Mouse (Mus musculus) limb, embryonic 10.5 days (tissue): Measurements from ENCODE around the gene Gm17374. TPM values are rescaled to one million over a fixed set of nuclear protein-coding genes. Genes with fewer than 3 reads are reported as not detected.
"Not testable (repeated sequence)": the region's sequence is repeated elsewhere in the genome, so short reads cannot be mapped to it uniquely, and the experiment has no call there.

ENCODE experiments used
- DNase-seq: peaks from one replicate; pipeline ENCODE4 v3.0.0-alpha.2; 2017; ENCODE audit warnings: low spot score
- H3K27ac ChIP-seq: fragments of 300-500 bp; sonication (generic); 2 replicates; pipeline ENCODE4 v1.5.1; 2016; ENCODE audit warnings: mild to moderate bottlenecking
- H3K27me3 ChIP-seq: fragments of 300-500 bp; sonication (generic); 2 replicates; pipeline ENCODE4 v1.6.1; 2016; ENCODE audit warnings: low read depth, mild to moderate bottlenecking; ENCODE audit not compliant: poor library complexity, severe bottlenecking
- H3K36me3 ChIP-seq: fragments of 300-500 bp; sonication (generic); 2 replicates; pipeline ENCODE4 v1.6.1; 2016; ENCODE audit warnings: mild to moderate bottlenecking, moderate library complexity
- H3K4me1 ChIP-seq: fragments of 300-500 bp; sonication (generic); 2 replicates; pipeline ENCODE4 v1.6.1; 2016
- H3K4me3 ChIP-seq: fragments of 300-500 bp; sonication (generic); 2 replicates; pipeline ENCODE4 v1.5.1; 2016; ENCODE audit warnings: mild to moderate bottlenecking, moderate library complexity
- H3K9me3 ChIP-seq: fragments of 300-500 bp; sonication (generic); replicated peaks from 2 replicates; pipeline ENCODE4 v1.6.1; 2016; ENCODE audit warnings: mild to moderate bottlenecking
- WGBS: fragments of 180-500 bp; shearing (Covaris S2); methylation state at CpG from one replicate; pipeline ENCODE4 v1.1.7; 2016; 5-methylcytosine and 5-hydroxymethylcytosine counted together
- polyA plus RNA-seq: library from polyadenylated mRNA; unstranded; fragments of >200 nt; fragmentation: Nextera tagmentation; extraction: Ambion mirVana; gene quantifications from 2 replicates; pipeline ENCODE4 v1.2.1, GENCODE M21; 2016

The Gm17374 gene
- not detected in 2 replicates for polyA plus RNA-seq

DNA sequence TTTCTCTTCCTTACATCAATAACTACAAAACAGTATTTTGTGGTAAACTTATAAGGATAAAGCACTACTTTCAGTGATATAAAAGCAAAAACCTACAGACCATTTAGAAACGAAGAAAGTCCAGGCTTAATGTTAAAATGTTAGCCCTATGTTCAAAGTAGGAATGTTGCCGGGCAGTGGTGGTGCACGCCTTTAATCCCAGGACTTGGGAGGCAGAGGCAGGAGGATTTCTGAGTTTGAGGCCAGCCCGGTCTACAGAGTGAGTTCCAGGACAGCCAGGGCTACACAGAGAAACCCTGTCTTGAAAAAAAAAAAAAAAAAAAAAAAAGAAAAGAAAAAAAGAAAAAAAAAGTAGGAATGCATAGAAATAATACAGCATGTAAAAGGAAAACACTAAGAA, at the start of gene Gm17374:
Gene Gm17374 (plus strand): TSS at position 301 of the 400 bp plus-strand sequence.
- not testable (repeated sequence) for H3K4me1 ChIP-seq, H3K4me3 ChIP-seq, H3K9me3 ChIP-seq, H3K27ac ChIP-seq, H3K27me3 ChIP-seq, DNase-seq
- H3K36me3 ChIP-seq: peaks cover 84% of the 10 kb centered on the region
- 89% methylated on average over 4 of the region's 4 CpGs for WGBS

DNA sequence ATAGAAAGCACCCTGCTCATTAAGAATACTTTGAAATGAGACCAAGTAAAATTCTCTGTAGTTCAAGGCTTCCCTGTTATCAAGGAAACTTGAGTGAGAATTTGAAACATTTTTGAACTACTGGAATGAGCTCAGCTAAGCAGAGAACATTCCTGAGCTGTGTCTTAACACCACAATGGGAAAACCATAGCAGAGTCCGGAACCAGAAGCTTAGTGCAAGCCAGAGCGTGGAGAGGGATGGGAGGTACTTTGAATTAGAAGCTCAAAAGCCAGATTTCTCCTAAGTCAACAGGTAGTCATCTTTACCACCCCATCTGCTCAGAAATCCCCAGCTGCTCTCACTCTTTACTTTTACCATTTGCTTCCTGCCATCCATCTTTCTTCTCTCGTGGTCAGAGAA, 46.9 kb upstream of the Gm17374 start:
- 61% methylated on average over 3 of the region's 3 CpGs for WGBS
- Histone ChIP-seq H3K4me3 (no peak overlapping the region), H3K27ac (no peak overlapping the region), H3K36me3 (no peaks in the 10 kb centered on the region), H3K9me3 (no peaks in the 10 kb centered on the region), H3K4me1 (no peaks in the 10 kb centered on the region), H3K27me3 (no peaks in the 10 kb centered on the region)
- no peak for DNase-seq

DNA sequence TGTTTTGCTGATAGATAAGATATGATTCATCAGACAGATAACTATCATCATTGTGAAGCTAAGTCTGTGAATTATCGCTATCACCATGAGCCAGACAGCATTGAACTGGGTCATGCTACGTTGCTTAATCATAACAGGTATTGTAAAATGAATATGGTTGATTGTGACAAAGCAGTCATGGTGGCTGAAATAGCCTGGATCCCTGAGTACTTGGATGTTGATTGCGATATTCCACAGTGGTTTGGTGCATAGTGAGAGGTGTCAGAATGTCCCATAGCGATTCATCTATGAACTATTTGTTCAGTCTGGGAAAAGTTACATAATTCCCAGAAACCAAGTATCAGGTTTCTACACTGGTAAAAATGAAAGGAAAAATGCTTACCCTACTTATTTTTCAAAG, 44.2 kb upstream of the Gm17374 start:
- Histone ChIP-seq H3K27me3 (no peaks in the 10 kb centered on the region), H3K4me3 (no peak overlapping the region), H3K9me3 (no peaks in the 10 kb centered on the region), H3K36me3 (no peaks in the 10 kb centered on the region), H3K4me1 (no peaks in the 10 kb centered on the region), H3K27ac (no peak overlapping the region)
- no peak for DNase-seq
- 91% methylated on average over 4 of the region's 4 CpGs for WGBS

DNA sequence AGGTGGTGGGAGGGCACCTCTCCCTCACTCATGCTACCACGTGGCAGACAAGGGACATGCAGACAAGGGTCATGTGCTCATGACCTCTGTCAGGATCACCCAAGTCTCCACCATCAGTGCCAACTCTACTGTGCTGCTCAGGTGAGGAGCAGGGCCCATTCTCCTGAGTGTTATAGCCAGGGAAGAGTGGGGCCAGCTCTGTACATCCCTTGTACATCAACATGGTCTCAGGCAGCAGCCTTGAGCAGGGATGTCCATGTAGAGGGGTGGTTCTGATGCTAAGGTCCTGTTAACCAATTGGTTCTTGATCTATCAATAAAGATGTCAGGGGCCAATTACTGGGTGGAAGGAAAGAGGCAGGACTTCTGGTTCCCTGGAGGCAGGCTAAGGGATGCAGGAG, 42.9 kb upstream of the Gm17374 start:
- Histone ChIP-seq H3K9me3 (no peaks in the 10 kb centered on the region), H3K27ac (no peak overlapping the region), H3K4me3 (no peak overlapping the region), H3K27me3 (no peaks in the 10 kb centered on the region), H3K36me3 (no peaks in the 10 kb centered on the region), H3K4me1 (no peaks in the 10 kb centered on the region)
- 50% methylated on average over 1 of the region's 1 CpGs for WGBS
- no peak for DNase-seq

GRCm38 (mm10) chr2:140113851-140114250, 38.0 kb upstream of the Gm17374 start:
- Histone ChIP-seq H3K27ac (no peak overlapping the region), H3K4me3 (no peak overlapping the region), H3K27me3 (no peaks in the 10 kb centered on the region), H3K4me1 (no peaks in the 10 kb centered on the region), H3K9me3 (no peaks in the 10 kb centered on the region), H3K36me3 (peaks cover 1% of the 10 kb centered on the region; the same call in 1 of the 2 replicates)
- DNase-seq: no peak
- 92% methylated on average over 8 of the region's 8 CpGs for WGBS

DNA sequence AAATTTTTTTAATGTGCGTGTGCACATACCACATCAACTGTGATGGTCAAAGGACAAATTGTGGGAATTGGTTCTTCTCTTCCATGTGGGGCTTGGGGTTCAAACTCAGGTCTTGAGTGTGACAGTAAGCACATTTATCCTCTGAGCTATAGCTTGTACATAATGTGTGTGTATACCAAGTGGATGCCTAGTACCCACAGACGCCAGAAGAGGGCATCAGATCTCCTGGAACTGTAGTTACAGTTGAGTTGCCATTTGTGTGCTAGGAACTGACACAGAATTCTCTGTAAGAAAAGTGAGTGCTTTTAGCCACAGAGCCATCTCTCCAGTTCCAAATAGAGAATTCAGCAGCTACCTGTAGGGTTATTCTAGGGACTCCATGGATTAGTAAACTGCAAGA, 26.3 kb upstream of the Gm17374 start:
- H3K4me1 ChIP-seq: no peaks in the 10 kb centered on the region
- DNase-seq: no peak
- 85% methylated on average over 2 of the region's 2 CpGs for WGBS

DNA sequence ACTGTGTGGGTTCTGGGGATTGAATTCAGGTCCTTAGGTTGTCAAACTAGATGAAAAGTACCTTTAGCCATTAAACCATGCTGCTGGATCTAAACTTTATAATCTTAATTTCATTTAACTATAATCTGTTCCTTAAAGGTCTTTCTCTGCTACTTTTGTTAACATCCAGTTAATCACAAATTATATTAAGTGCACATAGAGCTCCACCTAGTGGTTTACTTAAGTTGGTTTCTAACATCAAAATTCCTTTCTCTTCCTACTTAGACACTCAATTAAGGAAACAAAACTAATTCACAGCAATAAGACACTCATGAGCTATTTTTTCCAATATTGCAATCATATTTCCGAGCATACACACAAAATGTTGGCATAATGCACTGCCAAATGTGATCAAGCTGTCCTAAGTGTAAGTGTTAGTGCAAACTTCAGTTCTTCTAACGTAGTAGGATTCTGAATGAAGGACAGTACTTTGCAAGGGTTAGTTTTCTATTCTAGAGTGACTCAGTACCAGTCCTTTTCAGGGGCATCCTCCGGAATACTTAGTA, 7.4 kb downstream of the Gm17374 start:
- 85% methylated on average over 3 of the region's 3 CpGs for WGBS
- H3K4me3 ChIP-seq: no peak overlapping the region
- H3K4me1 ChIP-seq: no peaks in the 10 kb centered on the region
- no peaks in the 10 kb centered on the region for H3K27me3 ChIP-seq
- H3K36me3 ChIP-seq: peaks cover 90% of the 10 kb centered on the region
- H3K27ac ChIP-seq: no peak overlapping the region
- no peaks in the 10 kb centered on the region for H3K9me3 ChIP-seq
- DNase-seq: no peak

More for the DNA sequence above, 26.3 kb upstream of the Gm17374 start:
- H3K9me3 ChIP-seq: no peaks in the 10 kb centered on the region
- peaks cover 95% of the 10 kb centered on the region for H3K36me3 ChIP-seq
- no peak overlapping the region for H3K27ac ChIP-seq
- no peak overlapping the region for H3K4me3 ChIP-seq
- H3K27me3 ChIP-seq: no peaks in the 10 kb centered on the region

DNA sequence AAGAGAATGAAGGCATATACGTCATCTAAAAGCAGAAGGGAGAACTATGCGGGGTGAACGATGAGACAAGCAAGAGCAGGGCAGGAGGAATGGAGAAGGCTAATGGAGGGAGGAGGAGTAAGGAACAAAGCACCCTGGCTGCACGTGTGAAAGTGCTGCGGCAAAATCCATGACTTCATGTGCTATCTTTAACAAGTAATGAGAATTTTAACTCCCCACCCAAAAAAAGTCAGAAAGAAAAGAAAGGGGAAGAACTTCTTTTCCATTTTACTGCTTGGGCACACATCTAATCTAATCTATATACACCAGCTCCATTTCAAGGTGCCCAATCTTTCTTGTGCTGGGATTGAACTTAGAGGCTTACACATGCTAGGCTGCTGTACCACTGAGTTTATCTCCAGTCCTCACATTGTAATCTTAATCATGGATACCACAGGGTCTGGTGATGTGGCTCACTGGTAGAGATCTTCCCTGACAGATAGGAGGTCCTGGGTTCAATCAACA, 11.6 kb downstream of the Gm17374 start:
- H3K27me3 ChIP-seq: no peaks in the 10 kb centered on the region
- H3K27ac ChIP-seq: no peak overlapping the region
- WGBS: 93% methylated on average over 5 of the region's 5 CpGs
- H3K4me1 ChIP-seq: no peaks in the 10 kb centered on the region
- DNase-seq: no peak
- no peaks in the 10 kb centered on the region for H3K9me3 ChIP-seq
- H3K4me3 ChIP-seq: no peak overlapping the region
- H3K36me3 ChIP-seq: peaks cover 79% of the 10 kb centered on the region

- peak overlapping the region; percentile 86 for H3K4me3 ChIP-seq
- WGBS: 86% methylated on average over 1 of the region's 1 CpGs
- no peak for DNase-seq
- no peak overlapping the region for H3K27ac ChIP-seq
- no peaks in the 10 kb centered on the region for H3K27me3 ChIP-seq
- peaks cover 16% of the 10 kb centered on the region for H3K4me1 ChIP-seq
- no peaks in the 10 kb centered on the region for H3K9me3 ChIP-seq
- peaks cover 43% of the 10 kb centered on the region for H3K36me3 ChIP-seq
These were observed 17.2 kb downstream of the Gm17374 start for GRCm38 (mm10) chr2:140169057-140169456.

- peak within 1 kb of the TSS; percentile 93 for H3K27ac ChIP-seq
- DNase-seq: peak; percentile 95
- H3K9me3 ChIP-seq: no peaks in the 10 kb centered on the region
- under 1% methylated on average over 43 of the region's 43 CpGs for WGBS
- H3K36me3 ChIP-seq: peaks cover 37% of the 10 kb centered on the region
- no peaks in the 10 kb centered on the region for H3K27me3 ChIP-seq
- H3K4me1 ChIP-seq: peaks cover 16% of the 10 kb centered on the region
- peak within 1 kb of the TSS; percentile 86 for H3K4me3 ChIP-seq
These were observed 18.4 kb downstream of the Gm17374 start, which contains the start of the genes Esf1 and Ndufaf5 for GRCm38 (mm10) chr2:140170127-140170802. Esf1 (minus strand) TSS chr2:140170564. Ndufaf5 (plus strand) TSS chr2:140170649.

DNA sequence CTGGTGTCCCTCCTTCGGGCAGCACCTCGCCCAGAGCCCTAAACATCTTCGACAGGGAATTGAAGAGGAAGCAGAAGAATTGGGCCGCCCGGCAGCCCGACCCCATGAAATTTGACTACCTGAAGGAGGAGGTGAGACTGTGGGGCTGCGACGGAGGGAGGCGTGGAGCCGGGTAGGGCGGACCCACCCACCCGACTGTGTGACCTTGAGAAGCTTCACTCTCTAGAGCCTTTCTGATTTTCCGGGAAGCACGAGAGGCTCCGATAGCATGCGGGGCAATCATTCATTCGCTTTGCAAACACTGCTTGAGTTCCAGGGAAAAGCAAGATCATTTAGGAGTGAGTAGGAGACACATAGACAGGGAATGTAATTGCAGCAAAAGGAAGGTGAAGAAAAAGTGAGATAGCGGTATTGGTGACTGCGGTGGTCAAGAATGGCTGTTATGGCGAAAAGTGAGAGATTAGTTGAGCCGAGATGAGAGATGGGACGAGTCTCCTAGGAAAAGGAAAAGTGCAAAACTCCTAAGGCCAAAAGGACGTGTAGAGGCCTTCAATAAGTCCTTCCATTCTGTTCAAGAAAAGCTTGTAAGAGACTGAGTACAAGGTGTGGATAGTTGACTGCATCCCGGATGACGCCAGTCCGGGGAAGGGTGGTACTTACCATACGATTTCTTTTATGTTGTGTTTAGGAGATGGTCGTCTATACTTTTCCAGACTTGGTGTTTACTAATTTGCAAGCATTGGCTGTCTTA, 19.1 kb downstream of the Gm17374 start:
- DNase-seq: no peak
- Histone ChIP-seq H3K4me3 (peak overlapping the region; percentile 86), H3K36me3 (peaks cover 37% of the 10 kb centered on the region), H3K9me3 (no peaks in the 10 kb centered on the region), H3K4me1 (peaks cover 16% of the 10 kb centered on the region), H3K27ac (peak overlapping the region; percentile 93), H3K27me3 (no peaks in the 10 kb centered on the region)
- WGBS: 7% methylated on average over 28 of the region's 28 CpGs

GRCm38 (mm10) chr2:140185685-140186210, 33.9 kb downstream of the Gm17374 start:
- not testable (repeated sequence) for H3K27me3 ChIP-seq, H3K4me1 ChIP-seq, H3K4me3 ChIP-seq, H3K9me3 ChIP-seq, DNase-seq, H3K27ac ChIP-seq
- H3K36me3 ChIP-seq: peaks cover 59% of the 10 kb centered on the region
- 97% methylated on average over 3 of the region's 3 CpGs for WGBS

- peaks cover 50% of the 10 kb centered on the region for H3K36me3 ChIP-seq
- WGBS: 87% methylated on average over 2 of the region's 2 CpGs
These were observed 48.9 kb downstream of the Gm17374 start for GRCm38 (mm10) chr2:140200713-140201112.

More at GRCm38 (mm10) chr2:140200713-140201112, 48.9 kb downstream of the Gm17374 start:
- Histone ChIP-seq H3K4me1 (no peaks in the 10 kb centered on the region), H3K4me3 (no peak overlapping the region), H3K27me3 (no peaks in the 10 kb centered on the region), H3K27ac (no peak overlapping the region), H3K9me3 (no peaks in the 10 kb centered on the region)
- DNase-seq: no peak
